Mouse (Mus musculus): Measurements from ENCODE around the gene Col11a2.

Gene Col11a2

DNA sequence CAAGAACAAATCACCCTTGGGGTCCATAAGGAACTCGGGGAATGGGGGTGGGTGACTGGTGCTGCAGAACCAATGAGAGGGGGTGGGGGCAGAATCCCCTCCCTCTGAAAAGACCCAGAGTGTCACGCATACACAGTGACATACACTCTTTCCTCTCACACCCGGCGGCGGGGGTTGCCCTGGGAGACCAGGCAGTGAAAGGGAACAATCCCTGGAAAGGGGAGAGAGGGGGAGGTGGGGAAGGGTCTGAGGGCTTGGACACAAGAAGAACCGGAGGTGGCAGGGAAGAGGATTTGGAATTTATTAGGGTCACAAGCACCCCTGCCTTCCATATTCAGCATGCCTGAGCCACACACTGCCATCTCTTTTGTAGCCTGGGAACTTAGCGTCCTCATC, 13.5 kb upstream of the Col11a2 start:
- intact Hi-C loops (cut with DNase I), result no loop called here

DNA sequence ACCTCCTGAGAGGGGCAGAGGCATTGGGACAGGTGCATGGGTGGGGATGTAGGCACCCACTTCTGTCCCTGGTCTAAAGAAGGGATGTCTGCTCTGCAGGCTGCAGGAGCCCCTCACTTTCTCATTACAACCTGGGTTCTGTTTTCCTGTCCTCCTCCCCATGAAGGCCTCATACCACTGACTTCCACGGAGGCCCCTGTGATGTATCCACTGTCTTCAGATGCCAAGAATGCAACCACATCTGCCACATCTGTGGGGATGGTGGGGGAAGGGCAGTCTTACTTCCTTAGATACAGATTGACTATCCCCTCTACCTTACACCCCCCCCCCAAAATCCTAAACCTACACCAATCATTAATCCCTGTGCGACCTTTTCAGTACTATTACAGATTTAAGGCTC, 13.0 kb upstream of the Col11a2 start:
- intact Hi-C loops (cut with DNase I), result no loop called here

DNA sequence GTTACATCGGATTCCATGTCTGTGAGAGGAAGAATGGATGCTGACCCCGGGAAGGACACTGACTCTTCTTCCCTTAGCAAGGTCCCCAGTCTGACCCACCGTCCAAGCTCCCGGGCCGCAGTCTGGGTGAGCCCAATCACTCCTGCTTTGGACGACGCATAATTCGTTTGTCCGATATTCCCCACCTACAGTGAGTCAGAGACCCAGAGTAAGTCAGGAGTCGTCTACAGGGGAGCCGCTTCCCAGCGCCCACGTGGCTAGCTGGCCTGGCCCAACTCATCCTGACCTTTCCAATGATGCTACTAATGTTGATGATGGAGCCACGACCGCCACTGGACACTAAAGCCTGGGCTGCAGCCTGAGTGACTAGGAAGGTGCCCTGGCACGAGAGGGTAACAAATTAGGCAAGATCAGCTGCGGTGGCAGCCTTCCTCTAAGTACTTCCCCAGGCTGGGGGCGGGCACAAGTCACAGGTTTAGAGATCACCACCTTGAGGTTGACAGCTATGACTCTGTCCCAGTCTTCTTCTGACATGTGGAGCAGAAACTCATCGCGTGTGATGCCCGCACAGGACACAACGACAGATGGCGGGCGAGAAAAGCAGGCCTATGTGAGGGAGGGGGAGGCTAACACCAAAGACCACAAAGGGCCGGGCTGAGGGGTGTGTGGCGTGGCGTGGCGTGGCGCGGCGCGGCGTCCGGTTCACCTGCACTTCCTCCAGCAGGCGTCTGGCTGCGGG, 12.2 kb upstream of the Col11a2 start:
- intact Hi-C loops (cut with DNase I), result no loop called here

DNA sequence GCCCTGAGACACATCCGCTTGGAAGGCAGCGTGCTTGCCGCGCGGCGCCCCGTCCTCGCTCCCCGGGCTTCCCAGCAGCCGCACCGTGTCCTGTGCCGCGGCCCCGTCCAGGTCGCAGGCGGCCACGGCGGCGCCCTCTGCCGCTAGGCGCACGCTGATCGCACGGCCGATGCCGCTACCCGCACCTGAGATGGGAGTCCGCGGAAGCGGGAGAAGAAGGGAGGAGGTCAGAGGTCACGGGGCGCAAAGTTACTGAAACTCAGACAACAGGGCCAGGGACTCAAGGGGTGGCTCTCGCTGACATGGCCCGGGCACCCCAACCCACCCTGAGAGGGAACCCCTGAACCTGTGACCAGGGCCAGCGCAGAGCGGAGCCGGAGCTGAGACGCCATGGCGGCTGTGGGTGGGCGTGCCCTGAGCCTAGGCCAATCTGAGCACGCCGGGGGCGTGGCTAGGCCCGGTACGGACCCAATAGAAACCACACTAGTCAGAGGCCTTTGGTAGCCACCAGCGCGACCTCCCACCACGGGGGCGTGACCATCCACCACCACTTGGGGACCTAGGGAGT, 11.5 kb upstream of the Col11a2 start, which contains the start of gene H2-Ke6:
TSS of gene H2-Ke6 (minus strand) at position 405 of the 568 bp plus-strand sequence.
- intact Hi-C loops (cut with DNase I), result no loop called here

DNA sequence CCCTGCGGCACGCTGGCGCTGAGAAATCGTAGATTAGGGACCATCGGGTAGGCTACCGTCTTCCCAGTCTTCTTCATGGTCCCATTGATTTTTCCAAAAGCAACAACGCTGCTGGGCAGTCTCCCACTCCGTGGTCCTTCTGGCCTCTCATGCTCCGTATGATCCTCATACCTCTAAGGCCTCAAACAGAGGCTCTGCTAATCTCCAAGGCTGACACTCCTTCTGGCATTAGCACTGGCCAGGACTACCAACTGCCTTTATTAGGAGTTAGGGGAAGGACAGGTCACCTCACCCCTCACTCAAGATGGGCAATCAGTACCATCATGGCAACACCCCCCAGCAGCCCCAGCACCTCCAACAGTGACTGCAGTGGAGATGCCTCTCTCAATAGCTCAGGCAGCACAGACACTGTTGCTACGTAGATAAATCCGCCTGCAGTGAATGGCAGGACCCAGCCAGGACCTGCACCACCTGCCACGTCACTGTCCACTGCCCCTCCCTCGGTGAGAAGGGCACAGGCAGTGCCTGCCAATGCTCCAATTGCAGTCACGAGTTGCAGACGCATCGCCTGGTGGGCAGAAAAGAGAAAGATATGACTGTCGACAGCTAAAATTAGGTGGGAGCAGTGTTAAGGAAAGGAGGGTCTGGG, 10.6 kb upstream of the Col11a2 start:
- intact Hi-C loops (cut with DNase I), result no loop called here

DNA sequence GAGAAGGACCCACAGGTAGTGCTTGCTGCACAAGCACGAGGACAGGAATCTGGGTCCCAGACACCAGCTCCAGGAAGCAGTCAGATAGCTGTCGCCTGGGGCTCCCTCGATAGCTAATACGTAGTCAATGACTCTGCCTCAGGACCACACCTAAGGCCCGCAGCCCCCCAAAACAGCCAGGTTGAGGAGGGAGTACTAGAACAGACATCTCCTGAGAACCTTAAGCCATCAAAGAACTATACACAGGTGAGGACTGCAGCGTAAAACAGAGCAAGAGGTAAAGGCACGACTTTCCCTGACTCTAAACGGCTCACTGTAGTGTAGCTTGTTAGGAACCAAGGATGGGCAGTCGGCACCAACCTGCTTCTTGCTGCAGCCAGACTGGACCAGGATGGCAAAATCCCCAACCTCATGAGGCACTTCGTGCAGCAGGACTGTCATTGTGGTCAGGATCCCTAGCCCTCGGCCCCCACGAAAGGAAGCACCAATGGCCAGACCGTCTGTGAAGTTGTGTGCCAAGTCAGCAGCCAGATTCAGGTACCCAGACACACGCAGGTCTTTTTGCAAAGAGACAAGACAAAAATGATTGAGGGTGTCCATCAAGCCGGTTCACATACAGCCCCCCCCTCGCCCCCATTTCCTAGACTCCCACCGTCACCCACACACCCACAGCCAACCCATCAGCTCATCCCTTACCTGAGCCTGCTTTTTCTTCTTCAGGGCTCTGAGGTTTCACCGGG, 9.9 kb upstream of the Col11a2 start:
- intact Hi-C loops (cut with DNase I), result no loop called here

DNA sequence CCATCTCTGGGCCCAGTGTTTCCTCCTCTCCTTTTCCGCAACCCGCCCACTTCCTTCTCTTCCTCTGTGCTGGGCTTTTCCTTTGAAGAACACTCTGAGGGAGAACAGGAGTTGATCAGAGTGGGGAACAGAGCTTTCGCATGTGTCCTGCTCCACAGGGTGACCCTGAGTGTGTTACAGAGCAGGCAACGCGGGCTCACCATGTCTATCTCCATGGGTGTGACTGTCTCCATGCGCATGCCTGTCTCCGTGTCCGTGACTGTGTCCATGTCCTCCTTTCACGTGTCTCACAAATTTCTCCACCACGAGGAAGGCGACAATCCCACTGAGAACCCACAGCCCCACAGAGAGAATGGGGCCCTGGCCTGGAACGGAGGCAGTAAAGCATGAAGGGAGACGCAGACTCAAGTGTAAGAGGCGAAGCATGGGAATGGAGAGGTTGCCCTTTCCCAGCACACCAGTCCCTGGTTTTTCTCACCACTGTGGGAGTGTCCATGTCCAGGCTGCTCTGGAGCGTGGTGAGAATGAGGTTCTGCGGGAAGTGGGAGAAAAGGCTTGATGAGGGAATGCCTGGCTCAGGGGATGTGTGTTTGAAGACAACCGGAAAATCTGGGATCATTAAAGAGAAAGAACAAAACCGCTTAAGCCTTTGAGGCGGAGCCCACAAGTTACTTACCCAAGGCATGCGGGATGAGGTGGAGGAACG, 9.2 kb upstream of the Col11a2 start:
- intact Hi-C loops (cut with DNase I), result no loop called here

DNA sequence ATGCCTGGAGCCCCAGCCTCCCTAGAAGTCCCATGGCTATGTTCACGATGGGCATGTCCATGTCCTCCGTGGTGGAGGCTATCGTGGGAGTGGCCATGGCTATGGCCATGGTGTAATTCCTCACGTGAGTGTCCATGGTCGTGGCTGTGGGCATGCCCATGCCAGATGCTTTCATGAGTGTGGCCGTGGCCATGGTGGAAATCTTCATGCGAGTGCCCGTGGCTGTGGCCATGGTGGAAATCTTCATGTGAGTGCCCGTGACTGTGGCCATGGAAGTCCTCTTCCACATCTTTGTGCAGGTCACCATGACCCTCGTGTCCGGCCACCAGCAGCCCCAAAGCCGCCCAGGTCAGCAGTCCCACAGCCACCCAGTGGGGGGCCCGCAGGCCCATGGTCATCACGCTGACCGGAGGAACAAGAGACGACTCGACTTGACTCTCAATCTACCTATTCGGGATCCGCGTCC, 8.3 kb upstream of the Col11a2 start:
- intact Hi-C loops (cut with DNase I), result no loop called here

DNA sequence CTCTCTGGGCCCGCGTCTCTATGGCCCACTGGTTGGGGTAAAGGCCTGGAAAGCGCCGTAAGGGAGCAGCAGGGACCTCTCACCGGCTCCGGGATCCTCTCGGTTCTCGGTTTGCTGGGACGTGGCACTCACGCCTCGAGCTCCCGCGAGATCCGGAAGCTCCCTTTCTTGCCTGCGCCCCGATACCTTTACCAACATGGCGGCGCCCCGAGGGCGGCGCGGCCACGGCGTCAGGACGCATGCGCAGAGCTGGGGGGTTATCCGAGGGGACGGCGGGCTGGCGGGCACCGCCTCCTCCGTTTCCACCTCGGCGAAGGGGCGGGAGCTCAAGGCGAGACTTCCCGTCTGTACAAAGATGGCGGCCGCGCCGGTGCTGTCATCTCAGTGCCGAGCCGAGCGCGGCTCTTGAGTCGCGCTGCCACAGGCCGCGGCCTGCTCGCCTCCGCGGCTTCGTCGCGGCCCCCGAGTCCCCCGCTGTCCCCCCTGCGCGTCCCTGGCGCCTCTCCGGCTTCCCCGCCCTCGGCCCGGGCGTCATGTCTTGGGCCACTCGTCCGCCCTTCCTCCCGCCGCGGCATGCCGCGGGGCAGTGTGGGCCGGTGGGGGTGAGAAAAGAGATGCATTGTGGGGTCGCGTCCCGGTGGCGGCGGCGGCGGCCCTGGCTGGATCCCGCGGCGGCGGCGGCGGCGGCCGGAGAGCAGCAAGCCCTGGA, 7.6 kb upstream of the Col11a2 start, which contains the start of the genes Slc39a7 and Rxrb:
TSS of gene Slc39a7 (minus strand) at position 218 of the 709 bp plus-strand sequence.
TSS of gene Rxrb (plus strand) at position 348 of the 709 bp plus-strand sequence.
- intact Hi-C loops (cut with DNase I), result no loop called here

DNA sequence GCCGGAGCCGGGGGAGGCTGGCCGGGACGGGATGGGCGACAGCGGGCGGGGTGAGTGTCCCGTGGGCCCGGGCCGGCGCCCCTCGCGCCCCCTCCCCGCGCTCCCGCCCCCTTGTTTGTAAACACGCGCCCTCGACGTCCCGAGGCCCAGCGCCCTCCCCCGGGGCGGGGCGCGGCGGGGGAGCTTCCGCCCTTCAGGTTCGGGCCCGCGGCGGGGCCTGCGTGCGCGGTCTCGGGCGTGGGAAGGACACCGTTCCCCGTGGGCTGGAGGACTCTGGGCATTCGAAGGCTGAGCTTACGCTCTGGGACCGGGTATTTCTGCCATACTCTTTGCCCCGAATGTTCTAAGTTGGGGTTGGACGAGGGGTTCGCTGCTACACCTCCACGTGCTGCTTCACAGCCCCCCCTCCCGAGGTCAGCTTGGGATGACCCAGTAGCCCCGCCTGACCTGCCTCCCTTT, 7.0 kb upstream of the Col11a2 start:
- intact Hi-C loops (cut with DNase I), result no loop called here

DNA sequence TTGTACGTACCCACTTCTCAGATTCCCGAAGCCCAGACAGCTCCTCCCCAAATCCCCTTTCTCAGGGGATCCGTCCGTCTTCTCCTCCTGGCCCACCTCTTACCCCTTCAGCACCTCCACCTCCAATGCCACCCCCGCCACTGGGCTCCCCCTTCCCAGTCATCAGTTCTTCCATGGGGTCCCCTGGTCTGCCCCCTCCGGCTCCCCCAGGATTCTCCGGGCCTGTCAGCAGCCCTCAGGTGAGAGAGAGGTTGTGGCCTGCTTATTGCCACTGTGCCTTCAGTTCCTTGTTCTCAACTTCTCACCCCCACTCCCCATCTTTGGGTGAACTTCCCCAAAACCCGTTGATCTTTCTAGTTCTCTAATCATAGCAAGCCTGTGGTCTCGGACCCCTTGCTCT, 6.4 kb upstream of the Col11a2 start:
- intact Hi-C loops (cut with DNase I), result no loop called here

DNA sequence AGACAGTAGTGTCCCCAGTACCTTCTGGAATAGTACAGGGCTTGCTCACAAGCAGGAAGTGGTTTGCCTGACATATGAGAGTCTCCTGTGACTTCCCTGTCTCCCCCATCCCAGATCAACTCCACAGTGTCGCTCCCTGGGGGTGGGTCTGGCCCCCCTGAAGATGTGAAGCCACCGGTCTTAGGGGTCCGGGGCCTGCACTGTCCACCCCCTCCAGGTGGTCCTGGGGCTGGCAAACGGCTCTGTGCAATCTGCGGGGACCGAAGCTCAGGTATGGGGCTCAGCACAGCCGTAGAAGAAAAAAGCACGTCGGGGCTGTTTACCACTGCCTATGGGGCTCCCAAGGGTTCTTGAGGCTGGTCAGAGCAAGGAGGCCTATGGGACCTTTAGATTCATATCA, 5.8 kb upstream of the Col11a2 start:
- intact Hi-C loops (cut with DNase I), result no loop called here

DNA sequence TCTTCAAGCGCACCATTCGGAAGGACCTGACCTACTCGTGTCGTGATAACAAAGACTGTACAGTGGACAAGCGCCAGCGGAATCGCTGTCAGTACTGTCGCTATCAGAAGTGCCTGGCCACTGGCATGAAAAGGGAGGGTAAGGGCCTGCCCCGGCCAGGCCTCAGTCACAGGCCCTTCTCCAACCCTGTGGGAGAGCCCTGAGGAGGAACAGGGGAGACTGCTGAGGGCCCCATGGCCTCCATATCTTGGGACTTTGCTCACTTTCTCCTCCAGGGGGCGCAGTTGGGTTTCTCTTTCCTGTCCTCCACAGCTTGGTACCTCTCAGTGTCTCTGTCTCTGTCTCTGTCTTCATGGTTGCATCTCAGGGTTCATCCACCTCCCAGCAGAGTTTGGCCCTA, 5.2 kb upstream of the Col11a2 start:
- intact Hi-C loops (cut with DNase I), result no loop called here

DNA sequence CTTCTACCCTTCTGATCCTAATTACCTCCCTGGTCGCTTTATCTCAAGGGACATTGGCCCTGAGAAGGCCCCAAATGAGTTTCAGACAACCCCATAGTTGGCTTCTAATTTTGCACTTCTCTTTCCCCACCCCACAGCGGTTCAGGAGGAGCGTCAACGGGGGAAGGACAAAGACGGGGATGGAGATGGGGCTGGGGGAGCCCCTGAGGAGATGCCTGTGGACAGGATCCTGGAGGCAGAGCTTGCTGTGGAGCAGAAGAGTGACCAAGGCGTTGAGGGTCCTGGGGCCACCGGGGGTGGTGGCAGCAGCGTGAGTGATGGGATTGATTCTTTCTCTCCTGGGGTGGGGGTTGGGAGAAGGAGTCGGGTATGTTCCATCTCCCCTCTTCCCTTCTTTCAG, 3.7 kb upstream of the Col11a2 start:
- intact Hi-C loops (cut with DNase I), result loop anchor here (5.0 kb wide), 1 partner anchor 82 kb away; the partner anchor contains the start of gene H2-DMa

DNA sequence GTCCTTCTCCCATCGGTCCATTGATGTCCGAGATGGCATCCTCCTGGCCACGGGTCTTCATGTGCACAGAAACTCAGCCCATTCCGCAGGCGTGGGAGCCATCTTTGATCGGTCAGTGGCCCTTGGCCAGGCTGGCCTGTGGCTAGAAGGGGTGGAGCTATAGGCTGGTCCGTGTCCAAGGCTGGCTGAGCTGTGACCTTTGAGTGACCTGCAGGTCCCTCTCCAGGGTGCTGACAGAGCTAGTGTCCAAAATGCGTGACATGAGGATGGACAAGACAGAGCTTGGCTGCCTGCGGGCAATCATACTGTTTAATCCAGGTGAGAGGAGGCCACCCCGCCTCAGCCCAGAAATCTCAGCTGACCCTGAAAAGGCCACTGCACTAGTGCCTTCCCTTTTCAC, 2.6 kb upstream of the Col11a2 start:
- intact Hi-C loops (cut with DNase I), result loop anchor here (5.0 kb wide), 1 partner anchor 81 kb away; the partner anchor contains the start of gene H2-DMa

DNA sequence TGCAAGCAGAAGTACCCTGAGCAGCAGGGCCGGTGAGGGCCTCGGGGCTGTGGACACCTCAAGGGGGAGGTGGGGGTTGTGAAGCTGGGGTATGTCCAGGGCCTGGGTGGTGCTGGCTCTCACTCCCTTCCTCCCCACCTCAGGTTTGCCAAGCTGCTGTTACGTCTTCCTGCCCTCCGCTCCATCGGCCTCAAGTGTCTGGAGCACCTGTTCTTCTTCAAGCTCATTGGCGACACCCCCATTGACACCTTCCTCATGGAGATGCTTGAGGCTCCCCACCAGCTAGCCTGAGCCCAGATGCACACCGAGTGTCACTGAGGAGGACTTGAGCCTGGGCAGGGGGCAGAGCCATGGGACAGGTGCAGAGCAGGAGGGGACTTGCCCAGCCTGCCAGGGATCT, 2.0 kb upstream of the Col11a2 start:
- intact Hi-C loops (cut with DNase I), result loop anchor here (5.0 kb wide), 1 partner anchor 80 kb away; the partner anchor contains the start of gene H2-DMa

DNA sequence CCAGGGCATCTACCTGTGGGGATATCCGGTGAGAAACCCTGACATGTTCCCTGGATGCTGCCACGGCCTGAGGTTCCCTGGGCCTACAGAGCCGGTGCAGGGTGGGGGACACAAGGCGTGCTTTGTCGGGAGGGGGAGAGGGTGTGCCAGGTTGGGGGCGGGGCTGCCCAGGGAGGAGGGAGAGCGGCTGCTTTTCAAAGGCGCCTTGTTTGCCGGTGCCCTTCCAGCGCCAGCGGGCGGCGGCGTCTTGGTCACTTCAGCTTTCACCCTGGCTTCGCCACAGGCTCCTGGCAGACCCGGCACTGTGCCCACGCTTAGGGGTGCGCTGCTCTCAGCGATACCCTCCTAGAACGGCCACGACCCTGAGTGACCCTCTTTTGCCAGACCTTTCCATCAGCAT, 797 bp upstream of the Col11a2 start:
- intact Hi-C loops (cut with DNase I), result loop anchor here (5.0 kb wide), 1 partner anchor 79 kb away; the partner anchor contains the start of gene H2-DMa

DNA sequence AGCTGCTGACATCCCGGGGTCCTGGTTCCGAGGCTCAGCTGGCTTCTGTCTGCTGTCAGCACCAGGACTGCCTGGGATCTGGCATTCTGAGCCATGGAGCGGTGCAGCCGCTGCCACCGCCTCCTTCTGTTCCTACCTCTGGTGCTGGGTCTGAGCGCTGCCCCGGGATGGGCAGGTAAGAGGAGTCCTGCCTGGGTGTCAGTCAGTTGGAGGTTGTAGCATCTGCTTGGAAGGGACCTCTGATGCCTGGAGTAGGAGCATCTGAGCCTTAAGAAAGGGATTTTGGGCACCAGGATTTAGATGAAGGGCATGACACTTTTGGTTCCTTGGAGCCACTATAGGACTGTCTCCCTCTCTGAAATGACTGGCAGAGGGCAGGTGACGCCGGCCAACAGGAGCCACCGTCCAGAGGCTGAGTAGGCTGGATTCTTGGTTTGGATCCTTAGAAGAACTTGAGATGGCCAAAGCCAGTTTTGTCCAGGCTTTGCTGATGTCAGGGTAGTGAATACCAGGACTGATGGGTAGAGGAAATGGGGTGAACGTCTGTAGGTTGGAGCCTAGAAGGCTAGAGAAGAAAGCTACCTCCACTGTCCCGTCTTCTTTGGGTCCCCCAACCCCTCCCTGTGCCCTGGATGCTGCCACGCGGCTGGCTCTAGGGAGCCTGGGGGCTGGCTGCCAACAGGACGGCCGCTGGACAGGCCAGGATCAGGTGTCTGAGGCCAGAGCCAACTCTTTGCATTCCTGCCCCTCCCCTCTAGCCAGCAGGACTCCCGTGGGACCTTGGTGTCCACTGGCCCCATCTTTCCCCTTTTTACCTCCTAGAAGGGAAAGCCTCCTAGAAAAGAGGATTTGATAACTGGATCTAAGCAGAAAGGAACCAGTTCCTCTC, 569 bp downstream of the Col11a2 start:
- intact Hi-C loops (cut with DNase I), result loop anchor here (5.0 kb wide), 1 partner anchor 77 kb away; the partner anchor contains the start of gene H2-DMa

DNA sequence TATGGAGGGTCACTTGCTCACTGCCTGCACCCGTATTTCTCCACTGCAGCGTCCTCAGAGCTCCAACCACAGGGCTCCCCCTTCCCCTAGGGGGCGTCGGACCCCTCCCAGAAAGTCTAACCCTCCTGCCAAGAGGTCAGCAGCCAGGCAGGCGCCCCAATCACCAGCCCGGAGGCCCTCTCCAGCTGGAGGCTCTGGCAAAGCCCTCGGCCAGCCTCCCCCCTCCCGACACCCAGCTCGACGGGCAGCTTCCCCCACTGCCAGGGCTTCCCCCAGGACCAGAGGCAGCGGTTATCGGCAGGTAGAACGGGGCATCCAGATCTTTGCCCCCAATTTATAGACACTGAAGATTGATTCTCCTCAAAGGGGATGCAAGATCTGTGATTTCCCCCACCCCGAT, 6.7 kb downstream of the Col11a2 start:
- intact Hi-C loops (cut with DNase I), result no loop called here

All from adrenal gland (tissue).